Mouse (Mus musculus): ENCODE results near the gene Tax1bp3.

Gene Tax1bp3

DNA sequence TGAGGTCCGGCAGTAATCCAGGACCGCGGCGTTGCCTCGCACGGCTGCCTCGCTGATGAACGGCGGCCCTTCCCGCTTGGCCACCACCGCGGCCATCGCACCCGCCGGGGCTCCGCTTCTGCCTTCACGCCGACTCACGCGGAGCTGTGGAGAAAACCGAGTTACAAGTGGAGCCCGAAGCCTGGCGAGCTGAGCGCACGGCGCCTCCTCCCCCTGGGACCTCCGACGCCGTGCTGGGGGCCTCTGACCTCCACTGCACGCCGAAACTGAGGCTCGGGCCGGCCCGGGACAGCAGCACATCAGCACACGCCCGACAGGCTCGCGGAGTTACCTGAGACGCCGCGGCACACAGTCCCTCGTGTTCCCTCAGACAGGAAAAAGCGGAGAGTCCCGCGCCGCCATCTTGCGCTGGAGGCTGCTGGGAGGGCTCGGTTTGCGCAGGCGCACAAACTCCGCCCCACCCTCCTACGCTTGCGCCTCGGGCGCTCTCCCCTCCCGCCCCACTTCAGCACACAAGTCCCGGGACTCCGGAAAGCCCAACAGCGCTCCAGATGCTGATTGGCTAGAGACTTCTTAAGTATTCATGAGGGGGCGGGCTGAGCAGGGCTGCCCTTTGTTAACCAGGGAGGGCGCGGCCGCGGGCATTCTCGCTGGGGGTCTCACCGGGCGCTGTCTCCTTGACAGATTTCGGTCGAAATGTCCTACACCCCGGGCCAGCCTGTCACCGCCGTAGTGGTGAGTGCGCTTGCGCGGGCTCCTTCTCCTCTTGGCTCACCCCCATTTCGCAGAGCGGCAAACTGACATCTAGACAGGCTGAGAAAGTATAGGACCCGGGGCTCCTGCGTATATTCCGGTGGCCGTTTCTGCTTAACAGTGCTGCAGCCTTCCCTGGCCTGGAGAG is at the start of gene Tax1bp3, which contains the start of gene Emc6:
TSS of gene Tax1bp3 (plus strand) at position 476 of the 901 bp plus-strand sequence.
TSS of gene Emc6 (minus strand) at position 430 of the 901 bp plus-strand sequence.
- DNase-seq (ENCODE audit: low spot score), result peak; percentile 98

DNA sequence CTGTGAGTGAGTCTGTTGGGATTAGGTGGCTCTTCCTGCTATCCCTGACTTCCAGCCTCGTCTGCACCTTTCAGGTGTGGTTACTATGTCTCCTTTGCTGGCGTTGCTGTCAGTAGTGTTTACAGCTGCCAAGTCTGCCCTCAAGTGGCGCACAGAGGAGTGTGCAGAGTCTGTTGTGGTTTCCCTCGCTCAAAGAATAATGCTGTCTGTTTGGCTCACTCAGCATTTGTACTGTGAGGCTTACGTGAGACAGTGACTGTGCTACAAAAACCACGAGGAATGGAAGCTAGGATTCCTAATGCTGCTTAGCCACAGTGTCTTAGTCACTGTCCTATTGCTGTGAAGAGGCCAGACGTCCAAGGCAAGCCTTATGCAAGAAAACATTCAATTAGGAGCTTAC is 45.9 kb upstream of the Tax1bp3 start:
- DNase-seq (ENCODE audit: low spot score), result no peak

DNA sequence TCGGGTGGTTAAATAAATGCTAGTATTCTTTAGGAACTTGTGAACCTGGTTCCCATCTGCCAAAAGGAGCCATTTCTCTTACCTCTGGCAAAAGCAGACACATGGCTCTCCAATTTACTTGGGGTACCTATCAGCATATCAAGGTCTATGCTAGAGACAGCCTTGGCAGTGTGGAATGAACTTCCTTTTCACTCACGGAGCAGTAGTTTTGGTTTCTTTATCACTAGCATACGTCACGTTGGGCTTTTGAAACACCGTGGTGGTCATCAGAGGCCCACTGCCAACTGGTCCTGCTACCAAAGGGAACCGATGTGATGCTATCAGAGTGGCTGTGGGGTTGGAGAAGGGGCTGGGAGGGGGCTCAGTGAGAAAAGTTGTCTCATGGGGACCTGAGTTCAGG is 43.9 kb upstream of the Tax1bp3 start:
- DNase-seq (ENCODE audit: low spot score), result no peak

DNA sequence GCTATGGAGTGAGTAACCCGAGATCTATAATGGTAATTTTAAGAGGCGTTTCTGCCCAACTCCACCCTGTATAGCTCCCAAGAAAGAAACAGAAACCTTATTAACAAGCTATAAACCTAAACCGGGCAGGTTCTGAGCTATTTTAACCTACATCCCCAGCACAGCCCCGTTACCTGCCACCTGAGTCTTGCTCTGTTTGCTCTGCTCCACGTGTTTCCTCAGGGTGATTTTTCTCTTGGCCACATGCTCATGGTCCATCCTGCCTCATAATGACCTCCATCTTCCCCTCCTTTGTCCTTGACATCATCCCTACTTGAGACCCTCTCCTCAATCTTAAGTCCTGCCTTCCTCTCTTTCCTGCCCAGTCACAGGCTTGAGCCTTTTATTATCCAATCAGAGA is 42.7 kb upstream of the Tax1bp3 start:
- DNase-seq (ENCODE audit: low spot score), result no peak

DNA sequence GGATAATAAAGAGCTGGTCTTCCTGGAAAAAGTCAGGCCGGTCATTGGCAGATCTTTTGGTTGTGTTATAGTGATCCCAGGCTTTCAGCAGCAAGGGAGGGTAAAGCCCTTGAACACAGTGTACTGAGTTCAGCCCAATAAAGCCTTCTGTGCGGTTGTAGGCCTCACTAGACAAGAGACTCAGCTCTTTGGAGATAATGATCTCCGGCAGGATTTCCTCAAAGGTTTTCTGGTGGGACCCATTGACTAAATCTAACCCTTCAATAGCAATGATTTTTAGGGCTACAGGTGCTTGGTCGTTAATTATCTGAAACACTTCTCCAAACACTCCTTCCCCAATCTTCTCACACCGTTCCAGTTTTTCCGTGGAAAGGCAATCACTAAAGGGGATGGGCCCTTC is 40.3 kb upstream of the Tax1bp3 start:
- no peak for DNase-seq (ENCODE audit: low spot score)

DNA sequence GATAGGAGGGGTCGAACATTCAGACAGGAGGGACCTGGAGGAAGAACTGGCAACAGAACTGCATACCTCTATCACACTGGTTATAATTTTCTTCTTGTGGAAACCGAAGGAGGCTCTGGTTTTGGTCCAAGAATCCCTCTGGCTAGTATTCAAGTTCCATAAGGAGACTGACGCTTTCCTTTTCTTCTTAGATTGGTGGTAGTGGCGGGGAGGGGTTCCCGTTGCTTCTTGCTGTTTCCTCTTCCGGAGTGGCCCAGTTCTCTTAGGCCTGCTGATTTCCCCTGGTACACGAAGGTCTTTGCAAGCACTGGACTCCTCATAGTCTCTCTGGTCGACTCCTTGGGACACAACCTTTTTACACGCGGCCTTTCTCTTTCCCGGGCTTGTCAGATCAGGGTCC is 39.8 kb upstream of the Tax1bp3 start:
- no peak for DNase-seq (ENCODE audit: low spot score)

DNA sequence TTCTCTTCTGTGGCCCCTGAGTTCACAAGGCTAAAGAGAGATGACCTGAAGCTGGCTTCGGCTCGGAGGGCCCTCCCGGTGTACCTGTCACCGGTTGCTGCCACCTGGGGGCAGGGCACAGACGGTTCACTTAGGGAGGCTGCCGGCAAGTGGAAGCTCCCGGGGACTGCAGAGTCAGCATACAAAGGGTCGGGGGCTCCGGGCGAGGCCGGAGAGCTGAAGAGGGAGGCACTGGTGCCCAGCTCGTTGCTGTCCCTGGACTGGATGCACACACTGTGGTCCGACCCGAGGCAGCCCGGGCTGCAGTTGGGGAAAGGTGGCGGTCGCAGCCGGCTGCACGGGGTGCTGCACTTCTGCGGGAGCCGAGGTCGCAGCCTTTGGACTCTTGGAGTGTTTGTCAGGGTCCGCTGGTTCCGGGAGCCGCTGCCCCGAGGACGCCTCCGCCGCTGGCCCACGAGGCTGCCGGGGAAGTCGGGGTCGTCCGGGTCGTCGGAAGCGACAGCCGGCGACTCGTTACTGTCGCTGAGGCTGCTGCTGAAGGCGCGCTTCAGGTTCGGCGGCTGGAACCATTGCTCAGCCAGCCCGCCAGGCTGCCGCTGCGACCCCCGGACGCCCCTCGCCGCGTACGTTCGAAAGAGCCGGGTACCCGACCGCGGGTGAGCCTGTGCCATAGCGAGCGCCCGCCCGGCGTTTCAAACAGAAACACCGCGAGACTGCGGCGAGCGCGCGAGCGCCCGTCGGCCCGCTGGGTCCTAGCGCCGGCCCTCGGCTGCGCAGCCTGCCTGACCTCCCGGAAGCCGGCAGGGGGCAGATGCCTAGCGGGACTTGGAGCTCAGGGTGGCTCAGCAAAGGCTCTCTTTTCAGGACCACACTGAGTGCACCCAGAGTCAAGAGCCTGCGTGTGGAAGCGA is 39.0 kb upstream of the Tax1bp3 start, which contains the start of gene Haspin:
TSS of gene Haspin (minus strand) at position 704 of the 911 bp plus-strand sequence.
- peak; percentile 94 for DNase-seq (ENCODE audit: low spot score)

DNA sequence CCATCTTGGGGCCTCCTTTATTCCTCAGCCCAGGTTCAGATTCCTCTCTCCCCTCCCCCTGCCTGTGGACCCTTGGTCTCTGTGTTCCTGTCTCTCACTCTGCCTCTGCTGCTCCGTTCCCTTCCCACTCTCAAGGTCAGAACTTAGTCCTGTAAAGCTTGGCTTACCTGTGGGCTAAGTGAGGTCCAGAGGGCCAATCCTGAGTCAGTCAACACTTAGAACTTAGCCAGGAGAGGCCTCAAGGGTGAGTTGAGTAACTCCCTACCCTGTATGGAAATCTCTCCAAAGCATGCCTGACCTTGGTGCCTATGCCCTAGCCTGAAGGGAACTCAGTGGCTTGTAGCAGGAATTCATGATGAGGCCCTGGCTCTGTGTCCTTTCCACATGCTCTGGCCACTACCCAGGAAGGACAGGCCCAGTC is 32.6 kb upstream of the Tax1bp3 start:
- no peak for DNase-seq (ENCODE audit: low spot score)

DNA sequence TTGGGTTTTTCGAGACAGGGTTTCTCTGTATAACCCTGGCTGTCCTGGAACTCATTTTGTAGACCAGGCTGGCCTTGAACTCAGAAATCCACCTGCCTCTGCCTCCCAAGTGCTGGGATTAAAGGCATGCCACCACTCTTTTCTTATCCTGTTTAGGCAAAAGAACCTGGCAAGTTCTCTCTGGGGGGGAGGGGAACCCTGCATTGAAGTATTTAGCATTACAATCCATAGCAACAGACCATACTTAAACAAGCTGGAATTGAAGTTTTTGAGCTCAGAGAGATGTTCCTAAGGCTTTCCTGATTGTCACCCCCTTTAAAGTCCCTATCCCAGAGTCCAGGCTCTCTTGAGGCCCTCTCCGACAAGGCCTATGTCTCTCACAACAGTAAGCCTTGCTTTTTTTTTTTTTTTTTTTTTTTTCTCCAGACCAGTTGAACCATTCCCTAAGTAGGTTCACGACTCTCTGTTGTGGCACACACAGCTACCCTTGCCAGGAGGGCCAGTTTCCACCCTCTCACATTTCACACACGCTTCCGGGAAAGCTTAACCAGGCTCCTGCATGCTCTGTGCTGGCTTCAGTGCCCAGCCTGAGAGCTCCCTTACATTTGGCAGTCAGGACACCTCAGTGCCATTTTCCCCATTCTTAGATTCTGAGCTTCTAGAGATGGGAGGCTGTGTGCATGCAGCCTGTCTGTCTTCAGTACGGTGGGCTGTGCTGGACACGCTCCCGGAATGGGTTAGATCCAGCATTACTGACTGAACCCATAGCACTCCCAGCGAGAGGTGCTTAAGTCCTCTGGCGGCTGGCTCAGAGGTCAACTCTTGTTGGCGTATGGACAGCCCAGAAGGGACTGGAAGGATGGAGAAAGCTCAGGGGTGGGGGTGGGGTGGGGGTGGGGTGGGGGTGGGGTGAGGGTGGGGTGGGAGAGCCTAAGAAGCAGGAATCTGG is 30.6 kb upstream of the Tax1bp3 start:
- DNase-seq (ENCODE audit: low spot score), result no peak

DNA sequence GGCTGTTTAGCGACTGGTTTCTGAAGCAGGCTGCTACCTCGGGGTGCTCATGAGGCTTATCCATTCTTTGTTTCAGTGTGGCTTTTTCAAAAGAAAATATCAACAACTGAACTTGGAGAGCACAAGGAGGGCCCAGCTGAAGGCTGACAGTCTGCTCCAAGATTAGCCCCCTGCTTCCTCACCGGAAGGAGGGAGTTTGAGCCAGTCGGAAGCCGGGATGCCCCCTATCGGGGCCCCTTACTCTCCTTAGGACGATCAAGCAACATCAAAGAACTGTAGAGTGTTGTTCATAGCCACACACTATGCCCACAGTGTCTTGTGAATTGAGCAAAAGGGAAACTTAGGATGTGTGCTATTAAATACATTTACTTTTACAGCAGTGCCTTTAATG is 29.9 kb upstream of the Tax1bp3 start:
- DNase-seq (ENCODE audit: low spot score), result no peak

DNA sequence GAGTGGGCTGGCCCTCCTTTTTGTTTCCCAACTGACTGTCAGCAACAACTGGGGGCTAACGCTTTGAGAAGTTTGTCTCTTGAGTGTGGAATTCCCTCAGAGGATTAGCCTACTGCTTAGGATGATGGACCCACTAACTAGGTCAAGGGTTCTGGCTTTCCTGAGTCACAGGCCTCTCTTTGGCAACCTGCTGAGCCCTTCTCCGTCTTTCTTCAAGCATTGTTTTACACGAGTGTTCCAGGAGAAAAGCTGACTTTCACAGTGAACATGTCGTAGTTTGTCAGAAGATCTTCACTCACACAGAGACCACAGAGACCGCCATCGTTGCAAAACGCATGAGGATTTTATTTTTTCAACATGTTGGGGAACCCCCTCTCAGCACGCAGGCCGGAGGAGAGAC is 28.7 kb upstream of the Tax1bp3 start:
- DNase-seq (ENCODE audit: low spot score), result no peak

DNA sequence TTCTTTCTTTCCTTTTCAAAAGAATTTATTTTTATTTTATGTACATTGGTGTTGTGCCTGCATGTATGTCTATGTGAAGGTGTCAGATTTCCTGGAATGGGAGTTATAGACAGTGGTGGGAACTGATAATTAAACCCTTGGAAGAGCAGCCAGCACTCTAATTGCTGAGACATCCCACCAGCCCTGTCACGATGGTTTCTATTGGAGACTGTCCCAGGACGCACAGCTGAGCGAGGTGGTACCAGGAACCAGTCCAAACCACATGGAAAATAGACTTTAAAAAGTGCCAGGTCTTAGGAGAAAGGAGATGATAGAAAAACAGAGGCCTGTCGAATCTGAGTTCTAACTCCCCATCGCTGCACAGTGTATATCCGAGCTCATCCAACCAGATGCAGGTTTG is 21.8 kb upstream of the Tax1bp3 start:
- no peak for DNase-seq (ENCODE audit: low spot score)

DNA sequence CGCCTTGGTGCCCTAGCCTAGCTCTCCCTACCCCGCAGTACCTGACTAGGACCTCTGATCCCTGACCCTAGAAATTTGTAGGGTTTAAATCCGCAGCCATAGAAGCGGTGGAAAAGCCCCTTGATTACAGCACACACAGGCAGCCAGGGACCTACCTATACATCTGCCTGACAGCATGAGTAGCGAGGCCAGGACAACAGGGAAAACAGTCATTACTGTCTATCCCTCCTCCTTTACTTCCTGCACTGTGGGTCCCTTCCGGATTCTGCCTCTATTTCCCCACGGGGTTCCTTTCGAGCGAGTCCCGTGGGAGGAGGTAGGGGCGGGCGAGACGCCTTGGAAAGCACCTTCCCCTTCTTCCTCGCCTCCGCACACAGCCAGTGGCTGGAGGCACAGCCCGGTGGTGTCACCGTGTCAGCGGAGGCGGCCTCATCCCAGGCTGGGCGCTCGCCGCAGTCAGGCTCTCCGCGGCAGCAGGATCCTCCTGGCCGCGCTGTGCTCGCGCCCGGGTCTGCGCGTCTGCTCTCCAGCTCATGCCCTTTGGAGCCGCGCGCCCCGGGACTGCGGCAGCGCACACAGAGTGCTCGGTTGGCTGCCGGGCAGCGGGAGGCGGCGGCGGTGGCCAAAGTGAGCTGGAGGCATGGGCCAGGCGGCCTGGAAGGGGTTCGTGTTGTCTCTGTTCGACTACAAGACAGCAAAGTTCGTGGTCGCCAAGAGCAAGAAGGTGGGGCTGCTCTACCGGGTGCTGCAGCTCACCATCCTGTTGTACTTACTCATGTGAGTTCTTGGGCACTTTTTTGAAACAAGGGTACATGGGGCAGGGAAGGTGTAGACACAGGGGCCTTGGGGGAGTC is 16.7 kb upstream of the Tax1bp3 start, which contains the start of gene P2rx5:
TSS of gene P2rx5 (plus strand) at position 465 of the 854 bp plus-strand sequence.
- peak; percentile 60 for DNase-seq (ENCODE audit: low spot score)

DNA sequence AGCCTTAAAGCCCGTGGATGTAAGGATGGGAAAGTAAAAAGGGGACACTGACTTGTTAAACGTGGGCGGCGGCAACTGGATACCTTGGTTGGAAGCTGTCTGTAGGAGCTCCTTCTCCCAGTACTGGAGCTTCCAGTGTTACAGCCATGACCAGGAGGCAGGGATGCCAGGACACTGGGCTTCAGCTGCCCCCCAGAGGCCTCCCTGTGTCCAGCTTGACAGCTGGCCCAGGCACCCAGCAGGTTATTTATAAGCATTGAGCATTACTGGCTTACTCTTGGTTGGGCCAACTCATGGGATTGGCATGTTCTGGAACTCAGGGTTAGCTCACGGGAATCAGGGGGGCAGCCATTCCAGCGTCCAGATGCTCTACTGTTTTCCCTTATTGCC is 16.1 kb upstream of the Tax1bp3 start:
- peak; percentile 29 for DNase-seq (ENCODE audit: low spot score)

DNA sequence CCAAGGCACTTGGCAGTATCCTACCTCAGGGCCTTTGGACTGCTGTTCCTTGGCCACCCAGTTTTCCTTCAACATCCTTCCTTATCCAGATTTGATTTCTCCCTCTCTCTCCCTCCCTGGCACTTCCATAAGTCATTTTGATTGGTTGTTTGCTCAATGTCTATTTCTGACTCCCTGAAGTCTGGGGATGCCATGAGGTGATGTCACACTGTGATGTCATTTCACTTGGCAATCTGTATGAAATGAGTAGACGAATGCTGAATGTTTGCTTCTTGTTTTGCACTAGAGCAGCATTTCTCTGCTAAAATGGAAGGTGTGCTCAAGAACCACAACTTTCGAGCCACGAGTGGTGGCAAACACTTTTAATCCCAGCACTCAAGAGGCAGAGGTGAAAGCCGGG is 15.3 kb upstream of the Tax1bp3 start:
- DNase-seq (ENCODE audit: low spot score), result no peak

DNA sequence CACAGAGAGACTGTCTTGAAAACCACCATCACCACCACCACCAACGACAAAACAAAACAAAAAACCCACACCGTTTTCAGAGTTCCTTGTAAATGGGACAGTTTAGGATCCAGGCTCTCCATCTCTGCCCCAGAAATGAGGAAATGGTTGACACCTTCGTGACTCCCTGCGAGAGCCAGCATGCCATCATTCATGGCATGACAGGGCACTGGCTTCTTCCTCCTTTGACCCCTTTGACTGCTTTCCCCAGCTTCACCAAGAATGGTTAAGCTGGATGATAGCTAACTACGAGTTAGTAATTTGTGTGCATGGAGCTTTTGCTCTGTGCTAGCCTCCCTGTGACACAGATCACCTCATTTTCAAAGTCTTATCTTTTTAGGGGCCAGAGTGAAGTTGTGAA is 14.6 kb upstream of the Tax1bp3 start:
- no peak for DNase-seq (ENCODE audit: low spot score)

DNA sequence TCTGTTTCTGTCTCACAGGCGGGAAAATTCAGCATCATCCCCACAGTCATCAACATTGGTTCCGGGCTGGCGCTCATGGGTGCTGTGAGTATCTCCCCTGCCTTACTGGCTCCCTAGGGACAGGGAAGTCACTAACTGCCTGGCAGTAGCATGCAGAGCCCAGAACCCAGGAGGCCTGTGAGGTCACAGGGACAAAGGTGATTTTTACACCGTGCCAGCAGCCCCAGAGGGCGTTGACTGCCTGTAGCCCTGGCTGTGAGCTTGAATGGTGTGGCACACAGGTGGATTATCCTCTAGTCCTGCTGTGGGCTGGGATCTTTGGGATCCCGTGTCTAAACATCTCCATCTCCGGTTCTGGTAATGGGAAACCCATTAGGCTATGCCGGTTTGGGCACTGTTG is 8.8 kb upstream of the Tax1bp3 start:
- no peak for DNase-seq (ENCODE audit: low spot score)

DNA sequence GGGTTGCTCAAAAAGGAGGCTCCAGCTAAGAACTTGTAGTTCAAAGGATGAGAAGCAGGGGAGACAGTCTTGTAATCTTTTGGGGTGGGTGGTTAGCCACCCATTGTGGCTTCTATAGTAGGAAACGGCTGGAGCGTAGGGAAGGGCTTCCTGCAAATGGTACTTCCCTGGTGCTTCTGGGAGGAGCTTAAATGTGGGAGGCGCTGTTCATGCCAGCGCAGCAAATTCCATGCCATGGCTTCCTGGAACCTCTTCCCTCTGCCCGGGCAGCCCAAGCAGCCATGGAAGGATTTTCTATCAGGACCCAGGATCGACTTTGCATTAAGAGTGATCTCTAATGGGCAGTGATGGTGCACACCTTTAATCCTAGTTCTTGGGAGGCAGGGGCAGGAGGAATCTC is 8.3 kb upstream of the Tax1bp3 start:
- no peak for DNase-seq (ENCODE audit: low spot score)

DNA sequence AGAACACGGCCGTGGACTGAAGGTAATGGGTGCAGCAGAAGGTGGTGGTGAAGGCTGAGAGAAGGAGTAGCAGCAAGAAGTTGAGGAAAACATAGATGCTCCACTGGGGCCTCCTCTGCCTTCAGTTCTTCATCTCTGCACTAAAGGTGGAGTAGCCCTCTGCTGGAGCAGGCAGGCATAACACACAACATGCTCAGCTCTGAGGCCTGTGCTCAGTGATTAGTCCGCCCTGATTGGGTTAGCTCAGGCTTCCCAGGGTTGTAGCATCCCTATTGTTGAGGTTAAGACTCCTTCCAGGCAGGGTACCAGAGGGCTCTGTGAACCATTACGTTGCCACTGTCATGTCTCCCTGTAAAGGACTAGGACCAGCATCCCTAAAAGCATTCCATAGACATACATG is 7.7 kb upstream of the Tax1bp3 start:
- peak; percentile 79 for DNase-seq (ENCODE audit: low spot score)

DNA sequence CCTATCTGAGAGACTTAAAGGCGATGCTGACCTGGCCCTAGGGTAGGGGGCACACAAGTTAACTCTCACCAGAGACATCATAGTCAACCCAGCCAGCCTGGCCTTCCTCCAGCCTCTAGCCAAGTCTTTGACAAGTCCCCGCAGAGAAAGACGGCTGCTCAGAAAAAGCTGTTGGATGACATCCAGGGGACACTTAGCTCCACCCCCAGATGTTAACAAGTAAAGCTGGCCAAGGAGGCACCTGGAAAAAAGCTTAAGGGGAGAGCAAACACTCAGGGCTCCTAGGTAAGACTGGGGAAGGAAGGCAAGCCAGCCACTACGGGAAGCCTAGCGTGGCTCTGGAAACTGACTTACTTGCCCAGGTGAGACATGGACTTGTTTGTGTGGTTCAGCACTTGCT is 4.7 kb upstream of the Tax1bp3 start:
- no peak for DNase-seq (ENCODE audit: low spot score)

DNA sequence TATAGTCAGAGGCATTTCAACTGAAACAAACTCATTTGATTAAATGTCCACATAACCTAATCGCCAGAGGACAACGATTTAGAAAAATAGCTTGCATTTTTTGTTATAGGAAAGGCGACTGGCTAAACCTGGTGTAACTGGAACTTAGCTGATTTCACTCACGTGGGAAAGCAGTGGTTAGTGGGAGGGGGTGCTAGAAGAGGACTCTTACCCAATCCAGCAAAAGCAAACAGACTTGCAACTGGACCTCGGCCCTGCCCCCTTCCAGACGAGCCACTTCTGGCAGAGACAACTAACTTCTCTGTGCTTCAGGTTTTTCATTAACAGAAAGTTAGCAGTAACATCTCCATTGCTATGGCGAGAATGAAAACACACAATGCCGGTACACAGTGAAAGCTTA is 1.3 kb upstream of the Tax1bp3 start:
- DNase-seq (ENCODE audit: low spot score), result no peak
